Mouse (Mus musculus): ENCODE measurements around the gene Ppp2r3a. TPM values are rescaled to one million over a fixed set of nuclear protein-coding genes. Genes with fewer than 3 reads are reported as not detected.
A peak's percentile ranks its signal among the peaks of the same experiment; 100 is the strongest.

Gene Ppp2r3a
- total RNA-seq, 2 experiments from 2014 or later: 19.4 to 20.9 TPM

DNA sequence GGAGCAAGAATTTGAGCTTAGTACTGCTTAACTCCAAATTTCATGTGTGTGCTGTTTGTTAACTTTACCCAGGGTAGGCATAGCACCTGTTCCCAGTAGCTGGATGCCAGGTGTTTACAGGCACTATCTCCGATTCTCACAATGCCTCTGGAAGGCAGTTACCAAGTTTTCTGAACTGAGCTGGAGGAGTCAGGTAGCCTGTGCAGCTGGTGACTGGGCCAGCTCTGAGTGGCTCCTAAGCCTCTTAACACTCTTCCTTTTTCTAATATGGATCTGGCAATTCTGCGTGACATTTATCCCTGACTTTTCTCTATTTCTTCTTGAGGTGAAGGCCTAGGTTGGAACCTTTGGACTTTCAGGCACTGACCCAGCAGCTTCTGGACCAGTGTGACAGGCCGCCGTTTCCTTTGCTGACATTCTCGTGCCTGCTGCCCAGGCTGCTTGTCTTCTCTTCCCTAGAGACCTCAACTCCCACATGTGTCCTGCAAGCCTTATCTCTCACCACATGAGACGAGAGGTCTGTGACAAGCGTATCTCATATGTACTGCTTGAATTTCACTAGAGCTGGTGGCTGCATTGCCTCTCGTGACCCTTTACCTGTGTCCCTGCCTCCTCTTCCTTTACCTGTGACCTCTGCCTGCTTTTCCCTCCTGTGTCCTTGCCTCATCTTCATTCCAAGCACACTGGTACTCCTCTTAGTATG, 137.3 kb downstream of the Ppp2r3a start:
- no peak overlapping the region for H3K27ac ChIP-seq
- DNase-seq (ENCODE audit: extremely low spot score in 1 of 2, low spot score in 2 of 2): peak in 1 of 2 experiments; percentile 5
- no peak for TF ChIP-seq CTCF (IDR thresholded peaks at IDR 0.05)
- intact Hi-C loops (cut with DNase I): no loop called here
- H3K4me3 ChIP-seq: no peak overlapping the region

DNA sequence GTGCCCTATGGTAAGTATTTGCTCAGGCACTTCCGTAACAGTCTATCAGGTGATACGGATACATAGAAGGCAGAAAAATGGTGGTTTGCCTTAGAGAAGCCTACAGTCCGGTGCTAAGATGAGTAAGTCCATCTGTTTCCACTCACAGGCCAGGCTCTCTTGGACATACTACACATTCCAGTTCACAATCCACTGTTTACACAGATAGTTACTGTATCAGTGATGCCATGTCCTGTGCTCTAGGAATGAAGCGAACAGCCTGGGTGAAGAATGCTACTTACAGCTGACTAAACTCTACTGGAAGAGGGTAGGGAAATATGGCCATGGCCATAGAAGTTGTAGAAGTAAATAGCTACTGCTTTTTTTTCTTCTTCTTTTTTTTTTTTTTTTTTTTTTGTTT, 138.3 kb downstream of the Ppp2r3a start:
- Histone ChIP-seq H3K27ac (no peak overlapping the region), H3K4me3 (no peak overlapping the region)
- intact Hi-C loops (cut with DNase I): no loop called here
- TF ChIP-seq CTCF (IDR thresholded peaks at IDR 0.05): no peak
- peak in 1 of 2 experiments; percentile 1 for DNase-seq (ENCODE audit: extremely low spot score in 1 of 2, low spot score in 2 of 2)

DNA sequence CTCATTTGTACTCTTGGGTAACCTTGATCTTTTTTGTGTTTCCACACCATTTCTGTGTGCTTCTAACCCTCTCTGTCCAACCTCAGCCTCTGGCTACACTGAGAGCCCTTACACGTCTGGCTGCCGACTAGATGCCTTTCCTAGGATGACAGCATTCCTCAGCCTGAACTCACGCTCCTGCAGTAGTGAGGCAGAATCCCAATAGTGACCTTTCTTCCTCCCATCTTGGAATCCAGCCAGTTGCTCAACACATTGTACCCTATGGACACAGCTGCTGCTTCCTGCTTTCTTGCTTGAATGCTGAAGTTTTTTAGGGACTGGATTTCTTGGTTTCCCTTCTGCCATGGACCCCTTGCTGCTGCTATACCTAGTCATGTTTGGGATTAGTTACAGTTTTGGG, 141.6 kb downstream of the Ppp2r3a start:
- intact Hi-C loops (cut with DNase I): no loop called here
- Histone ChIP-seq H3K4me3 (no peak overlapping the region), H3K27ac (no peak overlapping the region)
- TF ChIP-seq CTCF (IDR thresholded peaks at IDR 0.05): no peak
- DNase-seq (ENCODE audit: extremely low spot score in 1 of 2, low spot score in 2 of 2): peak in 1 of 2 experiments; percentile 8

DNA sequence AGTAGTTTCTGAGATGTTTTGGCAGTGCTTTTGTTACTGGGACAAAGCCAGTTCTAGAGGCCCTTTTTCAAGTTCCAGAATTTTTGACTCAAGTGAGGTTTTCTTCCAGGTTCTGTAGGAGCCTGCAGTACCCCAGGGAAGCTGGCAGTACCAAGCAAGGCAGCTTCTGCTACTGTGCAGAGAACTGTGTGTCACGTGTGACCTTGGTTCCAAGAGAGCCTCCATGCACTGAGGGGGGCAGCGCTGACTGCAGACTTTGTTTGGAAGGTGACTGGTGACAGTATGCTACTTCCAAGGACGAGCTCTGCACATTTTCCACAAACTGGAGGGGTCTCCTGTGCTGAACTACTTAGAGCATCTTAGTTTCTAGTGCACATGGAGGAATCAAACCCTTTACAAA, 144.2 kb downstream of the Ppp2r3a start:
- TF ChIP-seq CTCF (IDR thresholded peaks at IDR 0.05): no peak
- intact Hi-C loops (cut with DNase I): no loop called here
- Histone ChIP-seq H3K27ac (no peak overlapping the region), H3K4me3 (no peak overlapping the region)
- peak in 1 of 2 experiments; percentile 9 for DNase-seq (ENCODE audit: extremely low spot score in 1 of 2, low spot score in 2 of 2)

DNA sequence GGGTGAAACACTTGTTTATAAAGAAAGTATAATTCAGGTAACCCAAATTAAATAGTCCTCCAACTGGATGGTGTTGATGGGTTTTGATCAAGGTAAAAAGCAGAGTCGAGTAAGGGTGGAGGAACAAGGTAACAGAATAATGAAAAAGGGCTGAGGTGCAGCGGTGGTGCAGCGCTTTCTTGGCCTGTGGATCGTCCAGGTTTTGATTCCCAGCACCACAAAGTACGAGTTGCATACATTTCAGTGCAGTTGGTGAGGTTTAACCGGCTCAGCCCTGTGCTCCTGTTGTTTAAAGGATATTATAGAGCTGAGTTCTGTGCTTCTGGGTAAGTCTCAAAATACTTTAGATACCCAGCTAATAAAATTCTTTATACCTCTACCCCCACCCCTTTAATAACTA, 145.9 kb downstream of the Ppp2r3a start:
- no peak for DNase-seq (ENCODE audit: extremely low spot score in 1 of 2, low spot score in 2 of 2)
- H3K4me3 ChIP-seq: no peak overlapping the region
- intact Hi-C loops (cut with DNase I): no loop called here
- TF ChIP-seq CTCF (IDR thresholded peaks at IDR 0.05): no peak
- H3K27ac ChIP-seq: no peak overlapping the region

DNA sequence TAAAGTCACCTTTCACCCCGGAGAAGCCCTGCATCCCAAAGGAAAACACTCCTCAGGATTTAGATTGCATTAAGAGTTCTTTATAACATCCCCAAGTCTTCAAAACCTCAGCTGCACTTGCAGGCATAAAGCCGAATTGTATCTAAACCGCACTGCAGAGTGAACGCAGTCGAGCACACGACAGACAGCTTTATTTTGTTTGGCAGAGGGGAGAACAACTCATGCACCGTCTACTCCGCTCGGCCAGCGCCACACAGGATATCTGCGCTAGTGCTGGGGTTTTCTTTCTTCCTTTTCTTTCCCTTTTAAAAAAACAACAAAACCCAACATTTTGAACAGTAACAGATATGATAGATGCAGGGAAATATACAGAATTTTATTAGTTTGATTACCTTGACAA, 146.7 kb downstream of the Ppp2r3a start:
- Histone ChIP-seq H3K4me3 (no peak overlapping the region), H3K27ac (no peak overlapping the region)
- TF ChIP-seq CTCF (IDR thresholded peaks at IDR 0.05): no peak
- intact Hi-C loops (cut with DNase I): no loop called here
- DNase-seq (ENCODE audit: extremely low spot score in 1 of 2, low spot score in 2 of 2): no peak

DNA sequence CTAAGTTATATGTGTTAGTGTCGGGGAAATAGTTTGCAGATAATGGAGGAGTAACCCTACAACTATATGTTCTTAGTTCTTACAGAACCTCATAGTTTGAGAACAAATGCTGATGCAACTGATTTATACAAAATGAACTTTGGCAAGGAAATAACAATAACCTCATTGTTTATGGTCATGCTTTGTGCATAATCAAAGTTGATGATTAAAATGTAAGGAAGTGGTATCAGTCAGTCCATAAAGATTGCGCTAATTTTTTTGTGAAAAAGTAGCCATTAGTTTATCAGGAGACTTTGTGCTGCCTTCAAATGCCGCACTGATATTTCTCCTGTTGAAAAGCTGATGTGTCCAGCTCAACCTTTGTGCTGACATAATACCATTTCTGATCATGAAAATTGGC, 149.3 kb downstream of the Ppp2r3a start:
- Histone ChIP-seq H3K27ac (no peak overlapping the region), H3K4me3 (no peak overlapping the region)
- DNase-seq (ENCODE audit: extremely low spot score in 1 of 2, low spot score in 2 of 2): no peak
- intact Hi-C loops (cut with DNase I): no loop called here
- TF ChIP-seq CTCF (IDR thresholded peaks at IDR 0.05): no peak

DNA sequence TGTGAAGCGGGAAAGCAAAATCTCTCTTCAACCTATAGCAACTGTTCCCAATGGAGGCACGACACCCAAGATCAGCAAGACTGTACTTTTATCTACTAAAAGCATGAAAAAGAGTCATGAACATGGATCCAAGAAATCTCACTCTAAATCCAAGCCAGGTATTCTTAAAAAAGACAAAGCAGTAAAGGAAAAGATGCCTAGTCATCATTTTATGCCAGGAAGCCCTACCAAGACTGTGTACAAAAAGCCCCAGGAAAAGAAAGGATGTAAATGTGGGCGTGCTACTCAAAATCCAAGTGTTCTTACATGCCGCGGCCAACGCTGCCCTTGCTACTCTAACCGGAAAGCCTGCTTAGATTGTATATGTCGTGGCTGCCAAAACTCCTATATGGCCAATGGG, 150.0 kb downstream of the Ppp2r3a start:
- intact Hi-C loops (cut with DNase I): no loop called here
- DNase-seq (ENCODE audit: extremely low spot score in 1 of 2, low spot score in 2 of 2): no peak
- Histone ChIP-seq H3K4me3 (no peak overlapping the region), H3K27ac (no peak overlapping the region)
- TF ChIP-seq CTCF (IDR thresholded peaks at IDR 0.05): no peak

DNA sequence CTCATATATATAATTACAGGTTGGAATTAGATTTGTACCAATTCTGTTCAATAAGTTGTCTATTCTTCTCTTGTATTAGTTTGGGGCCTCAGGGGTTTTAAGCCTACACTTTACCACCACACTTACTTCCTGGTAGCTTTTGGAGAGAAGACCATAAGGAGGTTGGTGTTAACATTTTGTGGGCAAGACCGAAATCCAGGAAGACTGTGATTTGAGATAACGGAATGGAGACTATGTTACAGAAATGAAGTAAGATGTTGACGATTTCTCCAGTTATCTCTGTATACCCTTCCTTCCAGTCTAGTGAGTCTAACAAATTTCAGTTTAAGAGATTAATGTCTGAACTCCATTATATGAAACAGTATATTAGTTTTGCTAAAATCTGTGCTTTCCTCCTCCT, 151.4 kb downstream of the Ppp2r3a start:
- intact Hi-C loops (cut with DNase I): no loop called here
- Histone ChIP-seq H3K27ac (no peak overlapping the region), H3K4me3 (no peak overlapping the region)
- no peak for DNase-seq (ENCODE audit: extremely low spot score in 1 of 2, low spot score in 2 of 2)
- no peak for TF ChIP-seq CTCF (IDR thresholded peaks at IDR 0.05)

DNA sequence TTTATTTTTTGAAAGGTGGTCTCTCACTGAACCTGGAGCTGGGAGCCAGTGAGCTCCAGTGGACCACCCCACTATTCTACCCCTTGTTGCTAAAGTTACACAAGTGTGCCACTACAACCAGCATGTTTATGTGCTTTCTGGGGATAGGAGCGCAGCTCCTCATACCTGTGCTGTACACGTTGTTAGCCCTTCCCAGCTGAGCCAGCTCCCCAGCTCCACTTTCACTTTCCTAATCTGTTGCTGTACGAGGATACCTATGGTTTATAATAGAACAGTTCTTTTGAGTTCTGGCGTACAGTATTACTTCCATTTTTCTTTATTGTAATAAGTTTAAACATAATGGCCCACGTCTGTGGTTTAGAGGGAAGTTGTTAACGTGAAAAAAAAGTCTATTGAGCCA, 152.2 kb downstream of the Ppp2r3a start:
- no peak overlapping the region for H3K4me3 ChIP-seq
- no peak for DNase-seq (ENCODE audit: extremely low spot score in 1 of 2, low spot score in 2 of 2)
- TF ChIP-seq CTCF (IDR thresholded peaks at IDR 0.05): no peak
- intact Hi-C loops (cut with DNase I): no loop called here
- H3K27ac ChIP-seq: no peak overlapping the region

DNA sequence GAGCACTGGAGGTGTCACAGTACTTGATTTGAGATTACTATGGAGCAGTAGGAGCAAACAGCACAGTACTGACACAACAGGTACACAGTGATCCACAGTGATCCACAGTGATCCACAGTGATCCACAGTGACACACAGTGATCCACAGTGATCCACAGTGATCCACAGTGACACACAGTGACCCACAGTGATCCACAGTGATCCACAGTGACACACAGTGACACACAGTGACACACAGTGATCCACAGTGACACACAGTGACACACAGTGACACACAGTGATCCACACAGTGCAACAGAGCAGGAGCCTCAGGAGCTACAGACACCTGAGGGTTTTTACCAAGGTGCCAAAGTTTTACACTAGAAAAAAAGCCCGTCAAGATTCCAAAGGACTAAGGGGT, 154.1 kb downstream of the Ppp2r3a start:
- no peak overlapping the region for H3K4me3 ChIP-seq
- no peak for DNase-seq (ENCODE audit: extremely low spot score in 1 of 2, low spot score in 2 of 2)
- H3K27ac ChIP-seq: no peak overlapping the region
- intact Hi-C loops (cut with DNase I): no loop called here
- no peak for TF ChIP-seq CTCF (IDR thresholded peaks at IDR 0.05)

DNA sequence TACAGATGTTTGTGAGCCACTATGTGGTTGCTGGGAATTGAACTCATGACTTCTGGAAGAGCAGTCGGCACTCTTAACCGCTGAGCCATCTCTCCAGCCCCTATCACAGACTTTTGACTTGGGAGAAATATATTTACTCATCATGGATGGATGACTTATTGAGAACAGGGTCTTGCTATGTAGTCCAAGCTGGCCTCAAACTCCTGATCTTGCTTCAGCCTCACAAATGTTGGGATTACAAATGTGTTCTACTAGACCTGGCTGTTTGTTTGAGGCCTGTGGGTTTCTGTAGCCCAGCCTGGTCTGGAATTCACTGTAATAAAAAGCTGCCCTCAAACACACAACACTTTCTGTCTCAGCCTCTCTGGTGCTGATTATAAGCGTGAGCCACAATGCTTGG, 155.1 kb downstream of the Ppp2r3a start:
- no peak for TF ChIP-seq CTCF (IDR thresholded peaks at IDR 0.05)
- no peak for DNase-seq (ENCODE audit: extremely low spot score in 1 of 2, low spot score in 2 of 2)
- Histone ChIP-seq H3K27ac (no peak overlapping the region), H3K4me3 (no peak overlapping the region)
- intact Hi-C loops (cut with DNase I): no loop called here

DNA sequence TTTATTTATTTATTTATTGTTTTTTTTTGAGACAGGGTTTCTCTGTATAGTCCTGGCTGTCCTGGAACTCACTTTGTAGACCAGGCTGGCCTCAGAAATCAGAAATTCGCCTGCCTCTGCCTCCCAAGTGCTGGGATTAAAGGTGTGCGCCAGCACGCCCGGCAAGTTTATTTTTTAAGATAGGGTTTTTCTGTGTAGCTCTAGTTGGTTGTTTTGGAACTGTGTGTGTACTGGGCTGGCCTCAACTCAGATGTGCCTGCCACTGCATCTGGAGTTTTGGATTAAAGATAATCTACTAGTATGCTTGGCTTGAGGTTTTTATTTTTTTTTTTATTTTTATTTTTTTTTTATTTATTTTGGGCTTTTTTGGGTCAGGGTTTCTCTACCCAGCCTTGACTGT, 156.2 kb downstream of the Ppp2r3a start:
- no peak for TF ChIP-seq CTCF (IDR thresholded peaks at IDR 0.05)
- no peak overlapping the region for H3K4me3 ChIP-seq
- no peak overlapping the region for H3K27ac ChIP-seq
- no peak for DNase-seq (ENCODE audit: extremely low spot score in 1 of 2, low spot score in 2 of 2)
- intact Hi-C loops (cut with DNase I): no loop called here
